Mouse (Mus musculus) stomach, embryonic 16.5 days (tissue): Measurements from ENCODE around the gene Gskip. TPM values are rescaled to one million over a fixed set of nuclear protein-coding genes. Genes with fewer than 3 reads are reported as not detected.

Experiments used
- ATAC-seq: fragments of 200-750 bp; cut with Nextera tagmentation; 2 replicates; pipeline ENCODE4 v1.8.0; 2017; ENCODE audit warnings: moderate number of reproducible peaks, moderate TSS enrichment; ENCODE audit not compliant: insufficient read depth, low FRiP score
- H3K27ac ChIP-seq: fragments of 300-500 bp; sonication (generic); 2 replicates; pipeline ENCODE4 v1.5.1; 2014; ENCODE audit warnings: low read length
- H3K27me3 ChIP-seq: fragments of 300-500 bp; sonication (generic); 2 replicates; pipeline ENCODE4 v1.6.1; 2014; ENCODE audit warnings: low read length, control low read depth, mixed read lengths; ENCODE audit not compliant: control insufficient read depth, insufficient read depth
- H3K36me3 ChIP-seq: fragments of 300-500 bp; sonication (generic); 2 replicates; pipeline ENCODE4 v1.6.1; 2014; ENCODE audit warnings: low read length; ENCODE audit not compliant: control insufficient read depth, insufficient read depth
- H3K4me1 ChIP-seq: fragments of 300-500 bp; sonication (generic); 2 replicates; pipeline ENCODE4 v1.6.1; 2014; ENCODE audit warnings: low read length, control low read depth, mixed read lengths; ENCODE audit not compliant: control insufficient read depth, insufficient read depth
- H3K4me2 ChIP-seq: fragments of 300-500 bp; sonication (generic); 2 replicates; pipeline ENCODE4 v1.6.1; 2014; ENCODE audit warnings: low read depth, low read length, mixed read lengths
- H3K4me3 ChIP-seq: fragments of 300-500 bp; sonication (generic); replicated peaks from 2 replicates; pipeline ENCODE4 v1.5.1; 2014; ENCODE audit warnings: mild to moderate bottlenecking, low read length
- H3K9ac ChIP-seq: fragments of 300-500 bp; sonication (generic); 2 replicates; pipeline ENCODE4 v1.6.1; 2014; ENCODE audit warnings: low read length
- H3K9me3 ChIP-seq: fragments of 300-500 bp; sonication (generic); replicated peaks from 2 replicates; pipeline ENCODE4 v1.6.1; 2016; ENCODE audit warnings: low read length, control low read depth; ENCODE audit not compliant: control insufficient read depth
- WGBS: fragments of 180-500 bp; shearing (Covaris S2); extraction: QIAGEN DNeasy Blood & Tissue Kit; methylation state at CpG from one replicate; pipeline ENCODE4 v1.1.7; 2014; 5-methylcytosine and 5-hydroxymethylcytosine counted together
- polyA plus RNA-seq: library from polyadenylated mRNA; unstranded; fragments of >200 nt; fragmentation: Nextera tagmentation; extraction: Ambion mirVana; gene quantifications from 2 replicates; pipeline ENCODE4 v1.2.1, GENCODE M21; 2015

Gskip gene
- polyA plus RNA-seq, 1 experiment from 2014 or later: 25.9 TPM

GRCm38 (mm10) chr12:105730851-105731460 is 46.3 kb downstream of the Gskip start:
- no peaks in the 10 kb centered on the region for H3K9me3 ChIP-seq
- WGBS: 66% methylated on average over 6 of the region's 6 CpGs
- H3K27me3 ChIP-seq: no peaks in the 10 kb centered on the region
- no peak for ATAC-seq
- H3K4me1 ChIP-seq: no peaks in the 10 kb centered on the region
- no peak overlapping the region for H3K4me3 ChIP-seq
- H3K36me3 ChIP-seq: no peaks in the 10 kb centered on the region
- H3K27ac ChIP-seq: no peak overlapping the region
- H3K4me2 ChIP-seq: no peak overlapping the region
- no peak overlapping the region for H3K9ac ChIP-seq

GRCm38 (mm10) chr12:105733370-105734159 is 48.9 kb downstream of the Gskip start:
- 62% methylated on average over 9 of the region's 9 CpGs for WGBS
- H3K4me1 ChIP-seq: no peaks in the 10 kb centered on the region
- no peak overlapping the region for H3K4me2 ChIP-seq
- no peak overlapping the region for H3K9ac ChIP-seq
- no peak overlapping the region for H3K27ac ChIP-seq
- no peak overlapping the region for H3K4me3 ChIP-seq
- H3K9me3 ChIP-seq: no peaks in the 10 kb centered on the region
- H3K27me3 ChIP-seq: no peaks in the 10 kb centered on the region
- no peak for ATAC-seq
- H3K36me3 ChIP-seq: no peaks in the 10 kb centered on the region

GRCm38 (mm10) chr12:105735226-105735888 is 50.7 kb downstream of the Gskip start:
- no peak for ATAC-seq
- Histone ChIP-seq H3K4me3 (no peak overlapping the region), H3K36me3 (no peaks in the 10 kb centered on the region), H3K27ac (no peak overlapping the region), H3K4me2 (no peak overlapping the region), H3K4me1 (no peaks in the 10 kb centered on the region), H3K27me3 (no peaks in the 10 kb centered on the region), H3K9me3 (no peaks in the 10 kb centered on the region), H3K9ac (no peak overlapping the region)
- 52% methylated on average over 7 of the region's 7 CpGs for WGBS

GRCm38 (mm10) chr12:105735889-105736251 is 51.2 kb downstream of the Gskip start:
- Histone ChIP-seq H3K9me3 (no peaks in the 10 kb centered on the region), H3K4me2 (no peak overlapping the region), H3K27me3 (no peaks in the 10 kb centered on the region), H3K4me1 (no peaks in the 10 kb centered on the region), H3K36me3 (no peaks in the 10 kb centered on the region), H3K4me3 (no peak overlapping the region), H3K9ac (no peak overlapping the region), H3K27ac (no peak overlapping the region)
- no peak for ATAC-seq
- WGBS: 85% methylated on average over 6 of the region's 6 CpGs

GRCm38 (mm10) chr12:105738316-105739096 is 53.9 kb downstream of the Gskip start:
- 77% methylated on average over 15 of the region's 15 CpGs for WGBS
- Histone ChIP-seq H3K9me3 (no peaks in the 10 kb centered on the region), H3K36me3 (no peaks in the 10 kb centered on the region), H3K9ac (no peak overlapping the region), H3K4me3 (no peak overlapping the region), H3K27ac (no peak overlapping the region), H3K4me2 (no peak overlapping the region), H3K27me3 (no peaks in the 10 kb centered on the region), H3K4me1 (no peaks in the 10 kb centered on the region)
- ATAC-seq: no peak

GRCm38 (mm10) chr12:105739656-105740055 is 55.0 kb downstream of the Gskip start:
- no peaks in the 10 kb centered on the region for H3K4me1 ChIP-seq
- no peaks in the 10 kb centered on the region for H3K9me3 ChIP-seq
- 88% methylated on average over 8 of the region's 8 CpGs for WGBS
- no peak overlapping the region for H3K4me3 ChIP-seq
- no peaks in the 10 kb centered on the region for H3K36me3 ChIP-seq
- no peak overlapping the region for H3K4me2 ChIP-seq
- no peak overlapping the region for H3K9ac ChIP-seq
- no peak overlapping the region for H3K27ac ChIP-seq
- no peaks in the 10 kb centered on the region for H3K27me3 ChIP-seq
- no peak for ATAC-seq

GRCm38 (mm10) chr12:105748114-105748513 is 63.5 kb downstream of the Gskip start:
- Histone ChIP-seq H3K27me3 (no peaks in the 10 kb centered on the region), H3K9me3 (no peaks in the 10 kb centered on the region), H3K9ac (no peak overlapping the region), H3K27ac (no peak overlapping the region), H3K36me3 (no peaks in the 10 kb centered on the region), H3K4me1 (no peaks in the 10 kb centered on the region), H3K4me3 (no peak overlapping the region), H3K4me2 (no peak overlapping the region)
- 46% methylated on average over 5 of the region's 5 CpGs for WGBS
- no peak for ATAC-seq
